14 mouse cellular contexts compared by ENCODE assay signal in the genomic region with DNA sequence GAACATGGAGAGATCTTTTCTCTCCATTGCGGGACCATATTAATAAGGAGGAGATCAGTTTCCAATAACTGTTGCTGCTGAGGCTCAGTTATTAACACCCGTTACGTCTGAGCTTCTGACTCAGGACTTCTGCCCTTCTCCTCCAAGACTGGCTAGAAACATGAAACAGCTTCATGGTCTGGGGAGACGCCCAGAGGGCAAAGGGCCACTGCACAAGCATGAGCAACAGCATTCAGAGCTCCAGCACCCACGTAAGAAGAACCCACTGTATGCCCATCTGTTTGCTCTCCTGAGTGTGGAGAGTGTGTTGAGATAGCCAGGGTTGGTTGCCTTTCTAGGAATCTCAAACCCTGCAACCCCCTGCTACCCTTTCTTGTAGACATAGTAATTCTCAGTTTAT.
DNase-seq lines count a peak whose midpoint lies in the region; TF ChIP-seq lines count a peak whose summit lies in the region.
"Had no signal": no experiment of that assay in that cellular context is flagged by ENCODE, and none has a peak within 500 bp of the region (broad histone marks: within the 10 kb centered on the region; RNA-seq: fewer than 3 reads in every experiment).

No protein-coding gene starts in this region.

- intact Hi-C loops in heart, adult 2 months (cut with DNase I), result no loop called here
- intact Hi-C loops in heart, postnatal 10 days (cut with DNase I), result no loop called here

- TF ChIP-seq POLR2A in heart, adult 2 months (IDR thresholded peaks at IDR 0.05; ENCODE audit: insufficient read depth, low read depth, low read length), result no peak
- TF ChIP-seq POLR2A in myocyte (IDR thresholded peaks at IDR 0.05; ENCODE audit: insufficient read length, low read depth), result no peak

- 83% methylated on average over 5 of the region's 5 CpGs for WGBS in heart, adult 2 months

- H3K36me3 ChIP-seq in heart, adult 2 months (ENCODE audit: control insufficient read depth, insufficient read depth, low read length), result peaks cover 2% of the 10 kb centered on the region
- H3K36me3 ChIP-seq in myocyte (ENCODE audit: control insufficient read depth, insufficient read depth), result no peaks in the 10 kb centered on the region

- DNase-seq in heart, adult 2 months, result no peak
- no peak for DNase-seq in heart, postnatal 10 days
- DNase-seq in gastrocnemius, postnatal 10 days, result peak; percentile 28
- peak; percentile 54 for DNase-seq in kidney, postnatal 10 days
- DNase-seq in urinary bladder, postnatal 4 days (ENCODE audit: low spot score in 2 of 2), result no peak
- no peak for DNase-seq in adrenal gland, postnatal 14 days
- no peak for DNase-seq in layer of hippocampus, postnatal 10 days (ENCODE audit: low spot score in 2 of 2)
- DNase-seq: adrenal gland, adult 2 months; B cell, adult 2 months; heart, postnatal 14 days; thymus, adult 18-20 months had no signal

- no peak overlapping the region for H3K4me3 ChIP-seq in heart, adult 2 months
- H3K4me3 ChIP-seq in myocyte, result no peak overlapping the region
- H3K4me3 ChIP-seq: liver, embryonic 12.5 days; megakaryocyte, embryonic 14.5 days had no signal

- TF ChIP-seq CTCF in heart, adult 2 months (IDR thresholded peaks at IDR 0.05), result peak; percentile 11; the same call in 1 of the 2 replicates

- TF ChIP-seq EP300 in heart, adult 2 months (IDR thresholded peaks at IDR 0.05; ENCODE audit: insufficient read depth, low read depth, low read length), result no peak

- peaks cover 6% of the 10 kb centered on the region for H3K4me1 ChIP-seq in heart, adult 2 months (ENCODE audit: control insufficient read depth, insufficient read depth, low read length)

- no peaks in the 10 kb centered on the region for H3K27me3 ChIP-seq in heart, adult 2 months (ENCODE audit: control insufficient read depth, insufficient read depth, low read length)
- no peaks in the 10 kb centered on the region for H3K27me3 ChIP-seq in myocyte (ENCODE audit: control insufficient read depth, insufficient read depth, insufficient read length)
- H3K27me3 ChIP-seq: liver, embryonic 12.5 days had no signal

- H3K79me2 ChIP-seq in heart, adult 2 months (replicated peaks; ENCODE audit: control insufficient read depth, insufficient read depth, low read length), result no peaks in the 10 kb centered on the region; the same call in 1 of the 2 replicates
- no peaks in the 10 kb centered on the region for H3K79me2 ChIP-seq in myocyte (ENCODE audit: control insufficient read depth, insufficient read depth)

- H3K27ac ChIP-seq in heart, adult 2 months, result no peak overlapping the region
- H3K27ac ChIP-seq: liver, embryonic 12.5 days had no signal

- H3ac ChIP-seq in myocyte (ENCODE audit: control insufficient read depth, insufficient read length), result no peak overlapping the region

- no peak overlapping the region for H3K9ac ChIP-seq in heart, adult 2 months (ENCODE audit: low read depth, low read length)
- H3K9ac ChIP-seq: liver, embryonic 12.5 days had no signal

- peak overlapping the region; percentile 10 for H3K4me2 ChIP-seq in myocyte (ENCODE audit: low read depth)
- H3K4me2 ChIP-seq: liver, embryonic 12.5 days had no signal

TF ChIP-seq in myocyte, 11 proteins besides CTCF, POLR2A, EP300 and RAD21:
- TF ChIP-seq USF1 (IDR thresholded peaks at IDR 0.05; ENCODE audit: low read depth), result no peak
- peak in 1 of 3 experiments; percentile 19 for TF ChIP-seq MYOD1 (IDR thresholded peaks at IDR 0.05; ENCODE audit: control insufficient read depth in 1 of 3, insufficient read length in 2 of 3, low read depth in 2 of 3)
TF ChIP-seq in myocyte: peak in this region for 1.

Comparison
In these comparisons a context has a peak if more than half of its experiments do, and no peak if none do; other contexts are left out.
1. DNase-seq: peak in gastrocnemius, postnatal 10 days (single experiment) and kidney, postnatal 10 days (single experiment); none in heart, adult 2 months (0 of 2), heart, postnatal 10 days (0 of 2), urinary bladder, postnatal 4 days (0 of 2), adrenal gland, postnatal 14 days (single experiment) and layer of hippocampus, postnatal 10 days (0 of 2).